Comparison of ENCODE assay signal across 24 mouse cellular contexts in genomic region chr3:130288756-130289155, GRCm38 (mm10).
DNase-seq lines count a peak whose midpoint lies in the region; ATAC-seq and TF ChIP-seq lines count a peak whose summit lies in the region.
"Had no signal": no experiment of that assay in that cellular context is flagged by ENCODE, and none has a peak within 500 bp of the region (broad histone marks: within the 10 kb centered on the region; RNA-seq: fewer than 3 reads in every experiment).

No protein-coding gene starts in this region.

- H3K4me1 ChIP-seq in hindbrain, embryonic 12.5 days = peaks cover 7% of the 10 kb centered on the region; the same call in 1 of the 2 replicates
- H3K4me1 ChIP-seq in hindbrain, postnatal 0 days (ENCODE audit: insufficient read depth, low read length) = no peaks in the 10 kb centered on the region
- no peaks in the 10 kb centered on the region for H3K4me1 ChIP-seq in megakaryocyte, embryonic 14.5 days
- peaks cover 10% of the 10 kb centered on the region; the same call in 1 of the 2 replicates for H3K4me1 ChIP-seq in midbrain, embryonic 11.5 days (ENCODE audit: control insufficient read depth, insufficient read depth, low read length)
- no peaks in the 10 kb centered on the region for H3K4me1 ChIP-seq in liver, postnatal 0 days (ENCODE audit: insufficient read depth)
- no peaks in the 10 kb centered on the region for H3K4me1 ChIP-seq in heart, adult 2 months (ENCODE audit: control insufficient read depth, insufficient read depth, low read length)
- H3K4me1 ChIP-seq: heart, embryonic 15.5 days; stomach, embryonic 15.5 days had no signal

- no peak overlapping the region for H3K4me3 ChIP-seq in hindbrain, embryonic 12.5 days
- H3K4me3 ChIP-seq in hindbrain, postnatal 0 days (ENCODE audit: low read length) = no peak overlapping the region
- peak overlapping the region; percentile 8 for H3K4me3 ChIP-seq in megakaryocyte, embryonic 14.5 days (replicated peaks)
- no peak overlapping the region for H3K4me3 ChIP-seq in midbrain, embryonic 11.5 days (ENCODE audit: low read depth, low read length)
- no peak overlapping the region for H3K4me3 ChIP-seq in liver, postnatal 0 days (ENCODE audit: low read depth, low read length)
- no peak overlapping the region for H3K4me3 ChIP-seq in heart, adult 2 months
- H3K4me3 ChIP-seq: heart, embryonic 15.5 days; left cerebral cortex, adult 2 months; stomach, embryonic 15.5 days had no signal

- H3K36me3 ChIP-seq in hindbrain, embryonic 12.5 days = no peaks in the 10 kb centered on the region
- no peaks in the 10 kb centered on the region for H3K36me3 ChIP-seq in hindbrain, postnatal 0 days (ENCODE audit: insufficient read depth, low read length)
- no peaks in the 10 kb centered on the region for H3K36me3 ChIP-seq in megakaryocyte, embryonic 14.5 days (replicated peaks; ENCODE audit: low read length)
- H3K36me3 ChIP-seq in midbrain, embryonic 11.5 days (ENCODE audit: control insufficient read depth, insufficient read depth, low read length) = no peaks in the 10 kb centered on the region
- no peaks in the 10 kb centered on the region for H3K36me3 ChIP-seq in liver, postnatal 0 days (replicated peaks; ENCODE audit: insufficient read depth, low read length)
- H3K36me3 ChIP-seq in heart, adult 2 months (ENCODE audit: control insufficient read depth, insufficient read depth, low read length) = no peaks in the 10 kb centered on the region
- H3K36me3 ChIP-seq: heart, embryonic 15.5 days; stomach, embryonic 15.5 days had no signal

- DNase-seq in hindbrain, postnatal 0 days (ENCODE audit: low spot score) = no peak
- no peak for DNase-seq in midbrain, embryonic 11.5 days (ENCODE audit: low spot score, missing footprints)
- no peak for DNase-seq in liver, postnatal 0 days
- no peak for DNase-seq in heart, adult 2 months
- DNase-seq: adrenal gland, postnatal 25 days; cerebellum, adult 11 months; cerebellum, postnatal 25 days; heart, adult 18-20 months; heart, postnatal 4 days; kidney, postnatal 4 days; layer of hippocampus, adult 9-11 months; left cerebral cortex, postnatal 4 days; lung, adult 2 months; retina, postnatal 1 day; thymus, adult 18-20 months; thymus, postnatal 4 days had no signal

- WGBS in hindbrain, embryonic 12.5 days = 77% methylated on average over 4 of the region's 4 CpGs
- 68% methylated on average over 4 of the region's 4 CpGs for WGBS in hindbrain, postnatal 0 days
- 53% methylated on average over 4 of the region's 4 CpGs for WGBS in midbrain, embryonic 11.5 days
- WGBS in liver, postnatal 0 days (ENCODE audit: insufficient replicate concordance) = 70% methylated on average over 4 of the region's 4 CpGs
- WGBS in heart, adult 2 months = 84% methylated on average over 4 of the region's 4 CpGs

- no peaks in the 10 kb centered on the region for H3K79me2 ChIP-seq in heart, adult 2 months (replicated peaks; ENCODE audit: control insufficient read depth, insufficient read depth, low read length)

- ATAC-seq in hindbrain, embryonic 12.5 days (ENCODE audit: low FRiP score) = peak; percentile 47; the same call in 1 of the 2 replicates
- ATAC-seq in hindbrain, postnatal 0 days = no peak
- no peak for ATAC-seq in megakaryocyte, adult 5-6 weeks (ENCODE audit: poor library complexity, severe bottlenecking)
- ATAC-seq in midbrain, embryonic 11.5 days (ENCODE audit: low FRiP score) = peak; percentile 67
- no peak for ATAC-seq in liver, postnatal 0 days
- ATAC-seq: intestine, embryonic 16.5 days had no signal

- TF ChIP-seq EP300 in liver, postnatal 0 days (IDR thresholded peaks at IDR 0.05; ENCODE audit: low read depth) = no peak
- no peak for TF ChIP-seq EP300 in heart, adult 2 months (IDR thresholded peaks at IDR 0.05; ENCODE audit: insufficient read depth, low read depth, low read length)

- H3K9me3 ChIP-seq in hindbrain, embryonic 12.5 days (replicated peaks) = no peaks in the 10 kb centered on the region
- no peaks in the 10 kb centered on the region for H3K9me3 ChIP-seq in hindbrain, postnatal 0 days (ENCODE audit: low read length)
- H3K9me3 ChIP-seq in megakaryocyte, embryonic 14.5 days = peaks cover 19% of the 10 kb centered on the region
- no peaks in the 10 kb centered on the region for H3K9me3 ChIP-seq in midbrain, embryonic 11.5 days (ENCODE audit: control insufficient read depth, low read length)
- H3K9me3 ChIP-seq in liver, postnatal 0 days (ENCODE audit: low read length) = no peaks in the 10 kb centered on the region
- H3K9me3 ChIP-seq: heart, embryonic 15.5 days; stomach, embryonic 15.5 days had no signal

- H3K27me3 ChIP-seq in hindbrain, embryonic 12.5 days = no peaks in the 10 kb centered on the region
- H3K27me3 ChIP-seq in hindbrain, postnatal 0 days (ENCODE audit: insufficient read depth, low read length) = no peaks in the 10 kb centered on the region
- no peaks in the 10 kb centered on the region for H3K27me3 ChIP-seq in megakaryocyte, embryonic 14.5 days (replicated peaks)
- H3K27me3 ChIP-seq in midbrain, embryonic 11.5 days (ENCODE audit: control insufficient read depth, insufficient read depth, low read length) = no peaks in the 10 kb centered on the region
- no peaks in the 10 kb centered on the region for H3K27me3 ChIP-seq in liver, postnatal 0 days (ENCODE audit: insufficient read depth, low read length)
- peaks cover 2% of the 10 kb centered on the region; the same call in 1 of the 2 replicates for H3K27me3 ChIP-seq in heart, adult 2 months (ENCODE audit: control insufficient read depth, insufficient read depth, low read length)
- H3K27me3 ChIP-seq: CH12.LX; heart, embryonic 15.5 days; stomach, embryonic 15.5 days had no signal

- H3K4me2 ChIP-seq in hindbrain, embryonic 12.5 days (replicated peaks) = no peak overlapping the region
- H3K4me2 ChIP-seq in hindbrain, postnatal 0 days (ENCODE audit: low read depth, low read length) = no peak overlapping the region
- no peak overlapping the region for H3K4me2 ChIP-seq in midbrain, embryonic 11.5 days
- H3K4me2 ChIP-seq in liver, postnatal 0 days (ENCODE audit: low read depth, low read length) = no peak overlapping the region
- H3K4me2 ChIP-seq: heart, embryonic 15.5 days; stomach, embryonic 15.5 days had no signal

- TF ChIP-seq CTCF in hindbrain, postnatal 0 days (IDR thresholded peaks at IDR 0.05; ENCODE audit: low read depth) = no peak
- no peak for TF ChIP-seq CTCF in liver, postnatal 0 days (IDR thresholded peaks at IDR 0.05; ENCODE audit: low read depth)
- TF ChIP-seq CTCF in heart, adult 2 months (IDR thresholded peaks at IDR 0.05) = no peak

- intact Hi-C loops in heart, adult 2 months (cut with DNase I) = no loop called here

- no peak for TF ChIP-seq POLR2A in heart, adult 2 months (IDR thresholded peaks at IDR 0.05; ENCODE audit: insufficient read depth, low read depth, low read length)

- H3K27ac ChIP-seq in hindbrain, embryonic 12.5 days = no peak overlapping the region
- H3K27ac ChIP-seq in hindbrain, postnatal 0 days = no peak overlapping the region
- H3K27ac ChIP-seq in midbrain, embryonic 11.5 days (ENCODE audit: low read depth, low read length) = peak overlapping the region; percentile 44; the same call in 1 of the 2 replicates
- no peak overlapping the region for H3K27ac ChIP-seq in liver, postnatal 0 days (ENCODE audit: low read depth)
- H3K27ac ChIP-seq in heart, adult 2 months = no peak overlapping the region
- H3K27ac ChIP-seq: heart, embryonic 15.5 days; left cerebral cortex, adult 2 months; stomach, embryonic 15.5 days had no signal

- H3K9ac ChIP-seq in hindbrain, embryonic 12.5 days = no peak overlapping the region
- H3K9ac ChIP-seq in hindbrain, postnatal 0 days (replicated peaks; ENCODE audit: low read length) = no peak overlapping the region
- no peak overlapping the region for H3K9ac ChIP-seq in midbrain, embryonic 11.5 days (ENCODE audit: low read length)
- no peak overlapping the region for H3K9ac ChIP-seq in liver, postnatal 0 days (replicated peaks)
- no peak overlapping the region for H3K9ac ChIP-seq in heart, adult 2 months (ENCODE audit: low read depth, low read length)
- H3K9ac ChIP-seq: heart, embryonic 15.5 days; stomach, embryonic 15.5 days had no signal

Comparison
In these comparisons a context has a peak if more than half of its experiments do, and no peak if none do; other contexts are left out.
1. ATAC-seq: peak in hindbrain, embryonic 12.5 days (single experiment) and midbrain, embryonic 11.5 days (single experiment); none in hindbrain, postnatal 0 days (single experiment), megakaryocyte, adult 5-6 weeks (single experiment) and liver, postnatal 0 days (single experiment).